Mouse (Mus musculus) limb, embryonic 14.5 days (tissue): Measurements from ENCODE around the gene Pan2. TPM values are rescaled to one million over a fixed set of nuclear protein-coding genes. Genes with fewer than 3 reads are reported as not detected.

ENCODE experiments used
- ATAC-seq: fragments of 200-750 bp; cut with Nextera tagmentation; 2 replicates; pipeline ENCODE4 v1.8.0; 2017; ENCODE audit warnings: low read depth, moderate number of reproducible peaks, moderate TSS enrichment; ENCODE audit not compliant: low FRiP score
- DNase-seq: peaks from one replicate; pipeline ENCODE4 v3.0.0-alpha.2; 2015; ENCODE audit warnings: low spot score
- H3K27ac ChIP-seq: fragments of 300-500 bp; sonication (generic); replicated peaks from 2 replicates; pipeline ENCODE4 v1.5.1; 2014; ENCODE audit warnings: low read depth, mild to moderate bottlenecking, low read length, moderate library complexity, mixed read lengths
- H3K27me3 ChIP-seq: fragments of 300-500 bp; sonication (generic); 2 replicates; pipeline ENCODE4 v1.6.1; 2014; ENCODE audit warnings: low read length, mixed read lengths; ENCODE audit not compliant: control insufficient read depth, insufficient read depth
- H3K36me3 ChIP-seq: fragments of 300-500 bp; sonication (generic); 2 replicates; pipeline ENCODE4 v1.6.1; 2014; ENCODE audit warnings: mild to moderate bottlenecking, low read length, moderate library complexity, mixed read lengths; ENCODE audit not compliant: control insufficient read depth, insufficient read depth
- H3K4me1 ChIP-seq: fragments of 300-500 bp; sonication (generic); 2 replicates; pipeline ENCODE4 v1.6.1; 2014; ENCODE audit warnings: antibody characterized with exemption, low read length, mixed read lengths; ENCODE audit not compliant: control insufficient read depth, insufficient read depth
- H3K4me2 ChIP-seq: fragments of 300-500 bp; sonication (generic); replicated peaks from 2 replicates; pipeline ENCODE4 v1.6.1; 2014; ENCODE audit warnings: low read depth, mild to moderate bottlenecking, low read length, moderate library complexity; ENCODE audit not compliant: severe bottlenecking
- H3K4me3 ChIP-seq: fragments of 300-500 bp; sonication (generic); replicated peaks from 2 replicates; pipeline ENCODE4 v1.5.1; 2014; ENCODE audit warnings: low read length
- H3K9ac ChIP-seq: fragments of 300-500 bp; sonication (generic); 2 replicates; pipeline ENCODE4 v1.6.1; 2014; ENCODE audit warnings: mild to moderate bottlenecking, low read depth, low read length, moderate library complexity; ENCODE audit not compliant: severe bottlenecking
- H3K9me3 ChIP-seq: fragments of 300-500 bp; sonication (generic); 2 replicates; pipeline ENCODE4 v1.6.1; 2016; ENCODE audit warnings: low read length; ENCODE audit not compliant: control insufficient read depth
- POLR2A ChIP-seq: fragments of 200-500 bp; IDR thresholded peaks from 2 replicates; pipeline ENCODE4 v1.8.0; 2012; ENCODE audit warnings: inconsistent platforms, mild to moderate bottlenecking, moderate library complexity, borderline replicate concordance; ENCODE audit not compliant: insufficient read depth, insufficient read length; ENCODE audit errors: extremely low read depth
- WGBS: fragments of 180-500 bp; shearing (Covaris S2); extraction: QIAGEN DNeasy Blood & Tissue Kit; methylation state at CpG from one replicate; pipeline ENCODE4 v1.1.7; 2014; 5-methylcytosine and 5-hydroxymethylcytosine counted together
- polyA plus RNA-seq, 2 experiments: library from polyadenylated mRNA; depleted of rRNA in 1 of 2; stranded (reverse) in 1 of 2; unstranded in 1 of 2; fragments of >200 nt; fragmentation: Nextera tagmentation in 1 of 2; extraction: Ambion mirVana in 1 of 2; gene quantifications; 2 replicates each; pipeline versions ENCODE4 v1.2.1 to v1.2.3; 2012 to 2014

Gene Pan2
- polyA plus RNA-seq, 2 experiments = 26.6 to 49.7 TPM

GRCm38 (mm10) chr10:128358796-128359195 is 55.7 kb downstream of the Pan2 start:
- Histone ChIP-seq H3K27ac (no peak overlapping the region), H3K9ac (no peak overlapping the region), H3K4me3 (no peak overlapping the region), H3K27me3 (no peaks in the 10 kb centered on the region), H3K4me1 (no peaks in the 10 kb centered on the region), H3K9me3 (no peaks in the 10 kb centered on the region), H3K36me3 (peaks cover 88% of the 10 kb centered on the region), H3K4me2 (no peak overlapping the region)
- ATAC-seq = no peak
- no peak for TF ChIP-seq POLR2A
- 60% methylated on average over 2 of the region's 2 CpGs for WGBS
- peak; percentile 56 for DNase-seq

- ATAC-seq = no peak
- TF ChIP-seq POLR2A = no peak
- no peak overlapping the region for H3K9ac ChIP-seq
- no peaks in the 10 kb centered on the region for H3K27me3 ChIP-seq
- no peak for DNase-seq
- H3K36me3 ChIP-seq = peaks cover 85% of the 10 kb centered on the region
- H3K27ac ChIP-seq = no peak overlapping the region
- H3K4me1 ChIP-seq = no peaks in the 10 kb centered on the region
- no peaks in the 10 kb centered on the region for H3K9me3 ChIP-seq
- 80% methylated on average over 6 of the region's 6 CpGs for WGBS
- H3K4me3 ChIP-seq = no peak overlapping the region
- no peak overlapping the region for H3K4me2 ChIP-seq
Observed at GRCm38 (mm10) chr10:128359226-128359625, 56.1 kb downstream of the Pan2 start.

GRCm38 (mm10) chr10:128361836-128362235 is 58.7 kb downstream of the Pan2 start:
- 94% methylated on average over 6 of the region's 6 CpGs for WGBS
- H3K4me1 ChIP-seq = no peaks in the 10 kb centered on the region
- ATAC-seq = no peak

GRCm38 (mm10) chr10:128362568-128362967 is 59.4 kb downstream of the Pan2 start:
- Histone ChIP-seq H3K9me3 (no peaks in the 10 kb centered on the region), H3K36me3 (peaks cover 74% of the 10 kb centered on the region)
- no peak for ATAC-seq

More at GRCm38 (mm10) chr10:128361836-128362235, 58.7 kb downstream of the Pan2 start:
- H3K27me3 ChIP-seq = no peaks in the 10 kb centered on the region
- H3K9ac ChIP-seq = no peak overlapping the region
- TF ChIP-seq POLR2A = no peak
- H3K4me2 ChIP-seq = no peak overlapping the region
- no peak overlapping the region for H3K4me3 ChIP-seq
- peaks cover 81% of the 10 kb centered on the region for H3K36me3 ChIP-seq
- no peak overlapping the region for H3K27ac ChIP-seq
- DNase-seq = no peak
- no peaks in the 10 kb centered on the region for H3K9me3 ChIP-seq

GRCm38 (mm10) chr10:128367899-128368401 is 64.8 kb downstream of the Pan2 start:
- H3K4me3 ChIP-seq = peak overlapping the region; percentile 66
- DNase-seq (no peak), ATAC-seq (no peak)
- H3K9ac ChIP-seq = peak overlapping the region; percentile 77
- peaks cover 4% of the 10 kb centered on the region for H3K4me1 ChIP-seq
- peaks cover 21% of the 10 kb centered on the region for H3K36me3 ChIP-seq
- TF ChIP-seq POLR2A = no peak
- H3K4me2 ChIP-seq = peak overlapping the region; percentile 77
- H3K27ac ChIP-seq = 0 out of 2 replicates have a peak overlapping the region, but pooled peaks have one; percentile 91
- 13% methylated on average over 19 of the region's 19 CpGs for WGBS
- H3K9me3 ChIP-seq = no peaks in the 10 kb centered on the region
- H3K27me3 ChIP-seq = no peaks in the 10 kb centered on the region

More at GRCm38 (mm10) chr10:128362568-128362967, 59.4 kb downstream of the Pan2 start:
- 48% methylated on average over 3 of the region's 3 CpGs for WGBS
- no peak overlapping the region for H3K27ac ChIP-seq
- H3K27me3 ChIP-seq = no peaks in the 10 kb centered on the region
- TF ChIP-seq POLR2A = no peak
- H3K4me1 ChIP-seq = peaks cover 3% of the 10 kb centered on the region
- no peak overlapping the region for H3K9ac ChIP-seq
- DNase-seq = peak; percentile 88
- no peak overlapping the region for H3K4me3 ChIP-seq
- no peak overlapping the region for H3K4me2 ChIP-seq
